Mouse (Mus musculus) ES-Bruce4 (cell line): ENCODE data around the gene BC048562.

Source experiments
- CTCF ChIP-seq: IDR thresholded peaks from one replicate; pipeline ENCODE4 v1.8.1; 2011; ENCODE audit warnings: low read depth, low read length
- EP300 ChIP-seq: IDR thresholded peaks from 2 replicates; pipeline ENCODE4 v1.6.1; 2011; ENCODE audit warnings: low read depth, low read length; ENCODE audit not compliant: insufficient read depth

DNA sequence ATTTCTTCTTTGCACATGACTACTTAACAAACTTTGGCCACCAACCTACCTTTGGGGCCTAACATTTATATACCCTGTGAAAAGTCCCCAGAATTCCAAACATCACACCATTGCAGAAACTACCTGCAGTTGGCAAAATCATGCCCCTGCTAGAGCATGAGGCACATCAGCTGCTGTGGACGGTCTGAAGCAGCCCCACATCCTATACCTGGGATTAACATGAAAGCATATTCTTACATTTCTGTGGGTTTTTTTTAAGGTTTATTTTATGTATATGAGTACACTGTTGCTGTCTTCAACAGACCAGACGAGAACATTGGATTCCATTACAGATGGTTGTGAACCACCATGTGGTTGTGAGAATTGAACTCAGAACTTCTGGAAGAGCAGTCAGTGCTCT, 29.9 kb downstream of the BC048562 start:
- TF ChIP-seq EP300 (no peak), CTCF (no peak)
